Mouse (Mus musculus) testis, adult 2 months (tissue): Measurements from ENCODE around the gene Rab5c. TPM values are rescaled to one million over a fixed set of nuclear protein-coding genes. Genes with fewer than 3 reads are reported as not detected.

Source experiments
- H3K27ac ChIP-seq: fragments of 200-500 bp; 2 replicates; pipeline ENCODE4 v1.5.1; 2012; ENCODE audit warnings: low read depth, low read length; ENCODE audit not compliant: control insufficient read depth, insufficient read depth
- H3K27me3 ChIP-seq: fragments of 200-500 bp; 2 replicates; pipeline ENCODE4 v1.6.1; 2012; ENCODE audit warnings: mild to moderate bottlenecking, low read length, moderate library complexity; ENCODE audit not compliant: control insufficient read depth, insufficient read depth
- H3K36me3 ChIP-seq: fragments of 200-500 bp; 2 replicates; pipeline ENCODE4 v1.6.1; 2012; ENCODE audit warnings: mild to moderate bottlenecking, low read length; ENCODE audit not compliant: control insufficient read depth, insufficient read depth
- H3K4me1 ChIP-seq: fragments of 200-500 bp; 2 replicates; pipeline ENCODE4 v1.6.1; 2012; ENCODE audit warnings: low read length; ENCODE audit not compliant: control insufficient read depth, insufficient read depth
- H3K4me3 ChIP-seq: fragments of 200-500 bp; 2 replicates; pipeline ENCODE4 v1.5.1; 2012; ENCODE audit warnings: low read depth, mild to moderate bottlenecking, low read length, moderate library complexity, mixed read lengths; ENCODE audit not compliant: control insufficient read depth
- CTCF ChIP-seq: fragments of 200-500 bp; IDR thresholded peaks from 2 replicates; pipeline ENCODE4 v1.5.1; 2012; ENCODE audit warnings: low read depth, mild to moderate bottlenecking, inconsistent platforms, low read length, moderate library complexity; ENCODE audit not compliant: control insufficient read depth, insufficient read depth, insufficient replicate concordance
- POLR2A ChIP-seq: fragments of 200-500 bp; IDR thresholded peaks from 2 replicates; pipeline ENCODE4 v1.6.1; 2012; ENCODE audit warnings: low read depth, mild to moderate bottlenecking, inconsistent platforms, low read length, moderate library complexity; ENCODE audit not compliant: control insufficient read depth
- polyA plus RNA-seq: library from polyadenylated mRNA; depleted of rRNA; stranded (reverse); fragments of >200 nt; gene quantifications from 2 replicates; pipeline ENCODE4 v1.2.3, GENCODE M21; 2012

Gene Rab5c
- polyA plus RNA-seq, 1 experiment: 90.7 TPM

- peaks cover 2% of the 10 kb centered on the region; the same call in 1 of the 2 replicates for H3K4me1 ChIP-seq
- no peak overlapping the region for H3K27ac ChIP-seq
- no peak overlapping the region for H3K4me3 ChIP-seq
- TF ChIP-seq POLR2A (no peak), CTCF (no peak)
- H3K27me3 ChIP-seq: no peaks in the 10 kb centered on the region
- H3K36me3 ChIP-seq: no peaks in the 10 kb centered on the region; the same call in 1 of the 2 replicates
Measured at GRCm38 (mm10) chr11:100730477-100731205, 7.4 kb downstream of the Rab5c start.

DNA sequence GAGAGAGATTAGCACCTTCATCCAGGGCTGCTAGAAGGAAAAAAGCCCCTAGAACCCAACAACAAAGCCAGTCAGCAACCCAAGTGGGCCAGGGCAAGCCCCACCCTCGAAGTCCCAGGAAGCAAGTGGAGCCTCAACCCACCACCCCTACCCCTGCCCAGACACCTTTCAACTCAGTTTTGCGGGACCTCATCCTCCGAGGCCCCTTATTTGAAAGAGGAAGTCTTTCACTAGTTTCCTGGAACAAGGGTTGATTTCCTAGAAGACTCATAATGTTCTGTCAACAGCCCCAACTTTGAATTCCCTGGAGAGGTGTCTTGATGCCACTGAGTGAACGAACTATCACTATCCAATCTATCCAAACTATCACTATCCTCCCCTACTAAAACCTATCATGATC is 8.0 kb downstream of the Rab5c start:
- no peak for TF ChIP-seq POLR2A
- TF ChIP-seq CTCF: no peak
- Histone ChIP-seq H3K27me3 (no peaks in the 10 kb centered on the region), H3K27ac (no peak overlapping the region), H3K4me3 (no peak overlapping the region), H3K36me3 (no peaks in the 10 kb centered on the region; the same call in 1 of the 2 replicates), H3K4me1 (peaks cover 2% of the 10 kb centered on the region; the same call in 1 of the 2 replicates)

DNA sequence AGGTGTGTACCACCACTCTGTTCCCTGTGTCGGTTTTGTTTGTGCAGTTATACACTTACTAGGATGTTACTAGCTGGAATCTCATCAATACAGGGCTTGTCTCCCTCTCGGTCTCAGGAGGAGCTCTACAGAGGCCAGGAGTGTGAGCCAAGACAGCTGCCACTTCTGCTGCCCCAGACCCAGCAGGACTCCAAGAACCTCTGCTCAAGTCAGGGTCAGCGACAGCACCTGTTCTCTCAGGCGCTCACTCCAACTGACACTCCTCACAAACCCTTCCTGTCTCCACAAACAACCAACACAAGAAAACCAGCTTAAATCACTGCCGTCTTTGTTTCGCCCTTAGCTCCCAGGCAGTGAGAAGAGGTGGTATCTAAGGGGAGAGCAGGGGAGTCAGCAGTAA is 9.4 kb downstream of the Rab5c start:
- H3K36me3 ChIP-seq: no peaks in the 10 kb centered on the region; the same call in 1 of the 2 replicates
- no peak overlapping the region for H3K4me3 ChIP-seq
- 0 out of 2 replicates have a peak, but pooled peaks cover 2% of the 10 kb centered on the region for H3K4me1 ChIP-seq
- H3K27me3 ChIP-seq: no peaks in the 10 kb centered on the region
- no peak overlapping the region for H3K27ac ChIP-seq
- TF ChIP-seq POLR2A (no peak), CTCF (no peak)

- H3K27ac ChIP-seq: no peak overlapping the region
- no peaks in the 10 kb centered on the region for H3K27me3 ChIP-seq
- H3K4me1 ChIP-seq: 0 out of 2 replicates have a peak, but pooled peaks cover 2% of the 10 kb centered on the region
- H3K36me3 ChIP-seq: no peaks in the 10 kb centered on the region
- TF ChIP-seq POLR2A: no peak
- TF ChIP-seq CTCF: no peak
- no peak overlapping the region for H3K4me3 ChIP-seq
Measured at GRCm38 (mm10) chr11:100727201-100727600, 10.8 kb downstream of the Rab5c start.

DNA sequence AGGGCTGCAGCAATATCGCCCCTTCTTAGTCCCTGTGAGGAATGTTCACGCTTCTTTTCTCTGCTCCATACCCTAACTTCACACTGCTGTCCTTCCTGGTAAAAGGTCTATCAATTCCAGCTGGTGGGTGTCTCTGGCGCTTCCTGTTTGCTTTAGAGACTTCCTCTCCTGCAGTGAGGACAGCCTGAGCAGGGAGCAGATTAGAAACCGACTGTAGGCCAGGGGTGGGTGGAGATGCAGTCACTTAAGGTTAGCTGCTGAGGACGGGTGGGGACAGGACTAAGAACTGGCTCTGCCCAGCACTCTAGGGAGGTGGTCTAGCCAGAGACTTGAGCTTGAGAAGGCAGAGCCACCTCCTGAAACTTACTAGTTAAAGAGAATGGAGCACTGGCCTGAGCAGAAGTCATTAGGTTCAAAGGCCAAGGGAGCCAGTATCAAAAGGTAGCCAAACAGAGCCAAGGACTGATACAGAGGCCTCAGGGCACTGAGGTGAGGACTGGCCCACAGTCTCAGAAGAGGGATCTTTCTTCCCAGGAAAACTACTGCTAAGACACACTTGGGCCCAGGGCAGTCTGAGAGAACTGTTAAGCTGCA is 13.0 kb downstream of the Rab5c start:
- no peaks in the 10 kb centered on the region for H3K27me3 ChIP-seq
- H3K36me3 ChIP-seq: no peaks in the 10 kb centered on the region
- TF ChIP-seq CTCF (no peak), POLR2A (no peak)
- peak overlapping the region; percentile 52 for H3K27ac ChIP-seq
- no peak overlapping the region for H3K4me3 ChIP-seq
- peaks cover 4% of the 10 kb centered on the region; the same call in 1 of the 2 replicates for H3K4me1 ChIP-seq

DNA sequence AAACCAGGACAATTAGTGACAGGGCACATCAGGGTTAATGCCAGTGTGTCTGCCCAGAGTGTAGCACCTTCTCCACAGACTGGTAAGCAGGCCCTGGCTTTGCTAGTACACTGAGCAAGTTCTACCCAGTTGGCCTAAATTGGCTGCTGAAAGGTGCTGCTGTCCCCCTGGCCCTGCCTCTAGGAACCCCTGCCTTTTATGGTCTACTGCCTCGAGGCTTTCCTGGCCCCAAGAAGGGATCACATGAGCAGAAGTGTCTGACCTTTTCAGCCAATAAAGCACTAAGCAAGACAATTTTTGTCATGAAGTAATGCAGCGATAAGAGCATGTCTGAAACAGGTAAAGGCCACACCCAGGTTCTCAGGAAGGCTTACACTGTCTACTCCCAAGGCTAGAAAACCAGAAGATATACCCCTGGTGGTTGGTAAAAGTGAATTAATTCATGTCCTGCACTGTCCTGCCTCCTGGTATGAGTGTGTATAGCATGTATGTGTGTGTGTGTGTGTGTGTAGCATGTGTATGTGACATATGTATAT is 15.5 kb downstream of the Rab5c start:
- Histone ChIP-seq H3K27ac (peak overlapping the region; percentile 42; the same call in 1 of the 2 replicates), H3K36me3 (no peaks in the 10 kb centered on the region), H3K4me1 (peaks cover 4% of the 10 kb centered on the region; the same call in 1 of the 2 replicates), H3K27me3 (no peaks in the 10 kb centered on the region), H3K4me3 (no peak overlapping the region)
- no peak for TF ChIP-seq CTCF
- no peak for TF ChIP-seq POLR2A
